Mouse (Mus musculus): ENCODE measurements at regions not wholly inside any gene's neighbourhood (a gene's known extent, or its start where the extent isn't known, plus 50 kb on each side); places are given as distances from the start of the nearest gene placed in this dataset.

DNA sequence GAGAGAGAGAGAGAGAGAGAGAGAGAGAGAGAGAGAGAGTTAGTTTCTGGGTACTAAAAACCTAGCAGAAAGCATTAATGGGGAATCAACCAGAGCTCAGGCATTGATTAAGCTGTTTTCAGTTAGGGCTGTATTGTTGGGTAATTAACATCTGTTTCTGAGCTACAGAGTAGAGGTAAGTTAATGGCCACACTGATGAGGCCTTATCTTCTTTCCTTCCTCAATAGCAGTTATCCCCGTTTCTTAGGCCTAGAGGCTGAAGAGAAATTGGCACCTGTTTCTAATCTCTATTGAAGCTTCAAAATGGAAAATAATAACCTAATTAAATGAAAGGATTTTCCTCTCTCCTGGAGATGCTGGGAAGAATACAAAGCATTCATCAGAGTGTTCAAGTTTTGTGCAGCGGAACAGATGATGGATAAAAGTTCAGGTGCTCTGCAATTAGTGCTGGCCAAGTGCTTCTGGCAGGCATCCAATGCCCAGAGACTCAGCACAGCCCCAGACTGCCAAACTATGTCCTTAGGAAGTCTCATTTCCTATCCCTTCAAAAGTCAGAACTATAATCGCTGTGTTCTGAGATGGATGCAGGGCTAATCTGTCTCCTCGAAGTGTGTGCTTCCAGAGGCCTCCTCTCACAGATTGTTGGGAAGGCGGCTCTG, 459.1 kb downstream of the Nsun3 start:
- no peak for ATAC-seq (ENCODE audit: insufficient number of reproducible peaks, low FRiP score, low TSS enrichment, low read depth)
- Histone ChIP-seq H3K4me1 (no peaks in the 10 kb centered on the region), H3K4me3 (no peak overlapping the region), H3K4me2 (no peak overlapping the region), H3K9me3 (no peaks in the 10 kb centered on the region), H3K36me3 (no peaks in the 10 kb centered on the region), H3K9ac (no peak overlapping the region), H3K27ac (no peak overlapping the region), H3K27me3 (no peaks in the 10 kb centered on the region)
- WGBS, result 34% methylated on average over 5 of the region's 5 CpGs

DNA sequence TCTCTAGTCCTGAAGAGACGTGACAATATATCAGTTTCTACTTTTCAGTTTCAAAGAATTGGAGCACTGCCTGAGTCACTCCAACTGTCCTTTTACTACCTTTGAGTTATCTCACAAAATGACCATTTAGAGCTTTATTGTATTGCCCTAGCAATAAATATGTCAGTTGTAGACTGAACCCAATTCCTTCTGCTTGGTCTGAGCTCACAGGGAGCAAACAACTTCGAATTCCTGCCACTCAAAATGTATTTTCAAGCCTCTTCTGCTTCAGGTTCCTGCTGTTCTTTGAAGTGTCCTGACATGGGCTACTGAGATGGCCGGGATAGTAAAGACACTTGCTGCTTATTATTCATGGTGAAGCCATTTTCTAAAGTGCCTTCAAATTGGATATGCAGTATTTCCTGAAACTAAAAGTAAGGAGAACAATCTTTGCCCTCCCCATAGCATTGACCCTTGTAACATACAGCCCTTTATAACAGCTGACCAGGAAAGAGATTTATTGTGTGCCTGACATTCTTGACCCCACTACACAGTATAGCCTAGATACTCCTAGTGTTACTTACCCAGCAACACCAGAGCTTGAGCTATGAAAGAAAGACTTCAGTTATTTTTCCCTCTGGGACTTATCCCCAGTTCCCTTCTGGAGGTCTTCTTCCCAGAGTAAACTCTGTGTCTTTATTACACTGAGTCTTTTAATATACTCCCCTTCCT, 460.9 kb downstream of the Nsun3 start:
- Histone ChIP-seq H3K36me3 (no peaks in the 10 kb centered on the region), H3K4me3 (no peak overlapping the region), H3K27me3 (no peaks in the 10 kb centered on the region), H3K4me1 (no peaks in the 10 kb centered on the region), H3K27ac (no peak overlapping the region), H3K9me3 (no peaks in the 10 kb centered on the region), H3K4me2 (no peak overlapping the region), H3K9ac (no peak overlapping the region)
- 35% methylated on average over 3 of the region's 3 CpGs for WGBS
- no peak for ATAC-seq (ENCODE audit: insufficient number of reproducible peaks, low FRiP score, low TSS enrichment, low read depth)

DNA sequence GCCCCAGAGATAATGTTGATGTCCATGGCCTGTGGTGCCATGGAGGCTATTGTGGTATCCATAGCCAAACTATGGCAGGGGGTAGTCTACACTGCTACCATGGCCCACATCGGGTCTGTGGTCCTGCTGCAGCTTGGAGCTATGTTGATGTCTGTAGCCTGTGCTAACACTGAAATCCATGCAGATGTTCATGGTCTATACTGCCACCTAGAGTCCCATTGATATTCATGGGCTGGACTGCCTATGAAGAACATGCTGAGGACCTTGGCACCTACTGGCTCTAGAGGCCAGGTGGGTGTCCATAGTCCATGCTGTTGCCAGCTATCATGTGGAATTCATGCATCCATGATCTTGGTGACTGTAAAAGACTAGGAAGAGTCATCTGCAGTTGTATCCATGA, 463.8 kb downstream of the Nsun3 start:
- Histone ChIP-seq H3K4me3 (no peak overlapping the region), H3K27ac (no peak overlapping the region), H3K36me3 (no peaks in the 10 kb centered on the region), H3K4me1 (no peaks in the 10 kb centered on the region), H3K27me3 (no peaks in the 10 kb centered on the region), H3K4me2 (no peak overlapping the region), H3K9ac (no peak overlapping the region), H3K9me3 (no peaks in the 10 kb centered on the region)
- WGBS, result 73% methylated on average over 1 of the region's 1 CpGs
- ATAC-seq (ENCODE audit: insufficient number of reproducible peaks, low FRiP score, low TSS enrichment, low read depth), result no peak

DNA sequence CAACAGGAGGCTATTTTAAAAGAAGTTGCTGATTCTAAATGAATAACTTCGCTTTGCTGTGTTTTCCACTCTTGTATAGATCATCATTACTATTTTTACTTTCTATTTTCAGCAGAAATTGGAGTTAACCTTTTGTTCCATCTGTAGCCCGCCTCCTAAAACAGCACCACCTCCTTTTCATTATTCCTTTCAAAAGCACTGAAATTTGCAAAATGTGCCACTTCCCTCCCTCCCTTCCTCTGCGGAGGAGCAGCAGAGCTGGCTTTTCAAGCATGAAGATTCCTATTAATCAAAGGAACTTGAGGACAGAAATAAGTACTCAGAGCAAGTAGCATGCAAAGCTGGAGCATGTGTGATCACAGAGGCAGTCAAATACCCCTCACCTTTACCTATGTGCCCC, 497.7 kb downstream of the Nsun3 start:
- H3K9me3 ChIP-seq, result no peaks in the 10 kb centered on the region
- ATAC-seq (ENCODE audit: insufficient number of reproducible peaks, low FRiP score, low TSS enrichment, low read depth), result no peak
- H3K9ac ChIP-seq, result no peak overlapping the region
- no peaks in the 10 kb centered on the region for H3K4me1 ChIP-seq
- no peak overlapping the region for H3K4me3 ChIP-seq
- no peak overlapping the region for H3K27ac ChIP-seq
- H3K4me2 ChIP-seq, result no peak overlapping the region
- no peaks in the 10 kb centered on the region for H3K27me3 ChIP-seq
- no peaks in the 10 kb centered on the region for H3K36me3 ChIP-seq
- 63% methylated on average over 3 of the region's 3 CpGs for WGBS
